Mouse (Mus musculus) liver, adult 2 months (tissue): ENCODE results near the gene Dhps.

Experiments
- CTCF ChIP-seq: fragments of 200-500 bp; IDR thresholded peaks from 2 replicates; pipeline ENCODE4 v1.5.1; 2011; ENCODE audit warnings: low read depth, low read length, control low read depth
- POLR2A ChIP-seq: fragments of 200-500 bp; IDR thresholded peaks from 2 replicates; pipeline ENCODE4 v1.6.1; 2011; ENCODE audit warnings: low read length, control low read depth; ENCODE audit not compliant: insufficient read depth; ENCODE audit errors: extremely low read depth

GRCm38 (mm10) chr8:85071514-85072281 lies at the start of gene Dhps:
- TF ChIP-seq POLR2A (peak; percentile 77; the same call in 1 of the 2 replicates), CTCF (no peak)
